Mouse (Mus musculus) lung, postnatal 0 days (tissue): ENCODE results near the gene 4931428L18Rik.

ENCODE experiments used
- CTCF ChIP-seq: IDR thresholded peaks from 2 replicates; pipeline ENCODE4 v1.5.1; 2016; ENCODE audit warnings: antibody characterized with exemption, mild to moderate bottlenecking
- EP300 ChIP-seq: IDR thresholded peaks from 2 replicates; pipeline ENCODE4 v1.6.1; 2016; ENCODE audit warnings: antibody characterized with exemption, mild to moderate bottlenecking, control low read depth

- TF ChIP-seq EP300 = no peak
- no peak for TF ChIP-seq CTCF
Measured at GRCm38 (mm10) chr1:31142288-31143094, 80.0 kb downstream of the 4931428L18Rik start.
